Mouse (Mus musculus): ENCODE data around the gene Galnt13. TPM values are rescaled to one million over a fixed set of nuclear protein-coding genes. Genes with fewer than 3 reads are reported as not detected.
A peak's percentile ranks its signal among the peaks of the same experiment; 100 is the strongest.
"Not testable (repeated sequence)": the region's sequence is repeated elsewhere in the genome, so short reads cannot be mapped to it uniquely, and the experiment has no call there.

Galnt13 gene
- polyA plus RNA-seq, 1 experiment from 2014 or later: 0.06 TPM

DNA sequence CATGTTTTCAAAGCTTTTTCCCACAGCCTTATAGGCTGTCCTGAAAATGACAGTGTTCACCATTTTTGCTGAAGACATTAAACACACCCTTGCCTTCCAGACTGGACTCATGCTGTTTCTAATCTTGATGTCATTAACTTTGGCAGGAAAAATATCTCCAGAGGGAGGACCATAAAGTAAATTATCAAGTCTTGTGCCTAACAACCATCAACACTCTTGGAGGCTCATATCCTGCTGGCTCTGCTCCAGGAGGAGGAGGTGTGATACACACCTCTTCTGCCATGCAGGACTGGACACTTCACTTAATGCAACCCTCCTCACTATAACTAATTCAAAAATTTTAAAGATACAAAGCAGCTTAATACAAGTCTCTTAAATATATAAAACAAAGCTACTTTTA is 502.0 kb downstream of the Galnt13 start:
- Histone ChIP-seq H3K36me3 (no peaks in the 10 kb centered on the region), H3K27ac (no peak overlapping the region), H3K9me3 (replicated peaks) (no peaks in the 10 kb centered on the region), H3K4me1 (no peaks in the 10 kb centered on the region), H3K4me3 (replicated peaks) (no peak overlapping the region), H3K27me3 (no peaks in the 10 kb centered on the region), H3K9ac (no peak overlapping the region), H3K4me2 (no peak overlapping the region)
- no peak for ATAC-seq (replicated peaks; ENCODE audit: low FRiP score)

- no peak for ATAC-seq (replicated peaks; ENCODE audit: low FRiP score)
- Histone ChIP-seq H3K27ac (no peak overlapping the region), H3K4me1 (no peaks in the 10 kb centered on the region), H3K9ac (no peak overlapping the region), H3K9me3 (replicated peaks) (no peaks in the 10 kb centered on the region), H3K4me3 (replicated peaks) (no peak overlapping the region), H3K27me3 (no peaks in the 10 kb centered on the region), H3K36me3 (no peaks in the 10 kb centered on the region), H3K4me2 (no peak overlapping the region)
- WGBS: 87% methylated on average over 1 of the region's 1 CpGs
Measured at GRCm38 (mm10) chr2:54943386-54943785, 507.3 kb downstream of the Galnt13 start.

- WGBS: 78% methylated on average over 1 of the region's 1 CpGs
Measured at GRCm38 (mm10) chr2:54983839-54984238, 547.7 kb downstream of the Galnt13 start.

DNA sequence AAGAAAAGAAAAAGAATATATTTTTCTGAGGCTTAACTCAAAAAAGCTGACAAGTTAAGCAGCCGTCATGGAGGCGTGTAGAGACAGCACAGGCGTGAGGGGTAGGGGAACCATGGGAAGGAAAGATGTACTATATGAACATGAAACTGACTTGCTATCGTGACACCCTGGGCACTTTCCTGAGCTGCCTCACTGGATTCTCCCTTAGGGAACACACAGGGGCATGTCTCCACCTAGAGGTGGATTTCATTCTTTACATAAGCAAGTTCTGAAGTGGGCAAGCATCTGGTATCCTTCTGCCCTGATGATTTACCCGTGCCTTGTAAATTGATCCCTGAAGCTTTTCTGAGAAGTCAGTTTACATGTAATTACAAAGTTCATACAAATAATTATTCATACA is 586.4 kb downstream of the Galnt13 start:
- no CpG with 5 or more reads among the region's 5 CpGs for WGBS
- H3K9ac ChIP-seq; H3K4me3 ChIP-seq (replicated peaks); H3K27me3 ChIP-seq; H3K4me2 ChIP-seq; H3K9me3 ChIP-seq (replicated peaks); H3K4me1 ChIP-seq; H3K27ac ChIP-seq; H3K36me3 ChIP-seq: not testable (repeated sequence)
- 0 out of 2 replicates have a peak, but pooled peaks have one; percentile 52 for ATAC-seq (replicated peaks; ENCODE audit: low FRiP score)

More at GRCm38 (mm10) chr2:54983839-54984238, 547.7 kb downstream of the Galnt13 start:
- Histone ChIP-seq H3K4me1 (no peaks in the 10 kb centered on the region), H3K4me3 (replicated peaks) (no peak overlapping the region), H3K27me3 (no peaks in the 10 kb centered on the region), H3K27ac (no peak overlapping the region), H3K36me3 (no peaks in the 10 kb centered on the region), H3K9ac (no peak overlapping the region), H3K9me3 (replicated peaks) (no peaks in the 10 kb centered on the region), H3K4me2 (no peak overlapping the region)
- ATAC-seq (replicated peaks; ENCODE audit: low FRiP score): no peak

- H3K4me1 ChIP-seq: no peaks in the 10 kb centered on the region
- H3K27me3 ChIP-seq: no peaks in the 10 kb centered on the region
- no peak overlapping the region for H3K27ac ChIP-seq
- H3K9ac ChIP-seq: no peak overlapping the region
- no peak overlapping the region for H3K4me2 ChIP-seq
- WGBS: 64% methylated on average over 3 of the region's 3 CpGs
- ATAC-seq (replicated peaks; ENCODE audit: low FRiP score): no peak
- H3K4me3 ChIP-seq (replicated peaks): no peak overlapping the region
- no peaks in the 10 kb centered on the region for H3K9me3 ChIP-seq (replicated peaks)
- no peaks in the 10 kb centered on the region for H3K36me3 ChIP-seq
Measured at GRCm38 (mm10) chr2:55034610-55035009, 598.5 kb downstream of the Galnt13 start.

- Histone ChIP-seq H3K36me3 (no peaks in the 10 kb centered on the region), H3K27ac (no peak overlapping the region), H3K4me1 (no peaks in the 10 kb centered on the region), H3K4me2 (no peak overlapping the region), H3K27me3 (no peaks in the 10 kb centered on the region), H3K9ac (no peak overlapping the region), H3K9me3 (replicated peaks) (no peaks in the 10 kb centered on the region), H3K4me3 (replicated peaks) (no peak overlapping the region)
- WGBS: 85% methylated on average over 7 of the region's 7 CpGs
- ATAC-seq (replicated peaks; ENCODE audit: low FRiP score): no peak
Measured at GRCm38 (mm10) chr2:55065469-55066315, 629.6 kb downstream of the Galnt13 start.

- Histone ChIP-seq H3K9me3 (replicated peaks) (no peaks in the 10 kb centered on the region), H3K4me1 (no peaks in the 10 kb centered on the region)
- 92% methylated on average over 2 of the region's 2 CpGs for WGBS
Measured at GRCm38 (mm10) chr2:55085580-55085979, 649.5 kb downstream of the Galnt13 start.

DNA sequence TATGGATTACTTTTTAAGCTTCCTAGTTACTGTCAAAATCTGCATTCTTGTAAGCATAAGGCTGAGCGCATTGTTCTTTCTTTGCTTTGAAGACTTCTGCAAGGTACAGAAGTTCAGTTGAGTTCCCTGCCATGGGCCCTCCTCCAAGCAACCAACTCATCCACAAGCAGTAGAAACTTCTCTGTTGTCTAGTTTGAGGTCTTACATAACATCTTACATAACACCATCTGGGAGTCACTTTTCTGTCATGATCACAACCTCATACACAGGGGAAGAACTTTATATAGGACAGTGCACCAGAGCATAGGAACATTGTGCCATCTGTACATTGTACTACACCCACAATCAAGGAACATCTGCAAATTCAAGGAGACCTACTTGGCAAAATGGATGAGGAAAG is 651.9 kb downstream of the Galnt13 start:
- Histone ChIP-seq H3K4me3 (replicated peaks) (no peak overlapping the region), H3K4me2 (no peak overlapping the region), H3K27me3 (no peaks in the 10 kb centered on the region), H3K9ac (no peak overlapping the region), H3K36me3 (no peaks in the 10 kb centered on the region), H3K27ac (no peak overlapping the region), H3K9me3 (replicated peaks) (no peaks in the 10 kb centered on the region), H3K4me1 (no peaks in the 10 kb centered on the region)
- WGBS: 97% methylated on average over 1 of the region's 1 CpGs
- no peak for ATAC-seq (replicated peaks; ENCODE audit: low FRiP score)

More at GRCm38 (mm10) chr2:55085580-55085979, 649.5 kb downstream of the Galnt13 start:
- no peak overlapping the region for H3K4me2 ChIP-seq
- H3K4me3 ChIP-seq (replicated peaks): no peak overlapping the region
- H3K27ac ChIP-seq: no peak overlapping the region
- no peak for ATAC-seq (replicated peaks; ENCODE audit: low FRiP score)
- H3K27me3 ChIP-seq: no peaks in the 10 kb centered on the region
- no peaks in the 10 kb centered on the region for H3K36me3 ChIP-seq
- no peak overlapping the region for H3K9ac ChIP-seq

GRCm38 (mm10) chr2:55090332-55090731 is 654.2 kb downstream of the Galnt13 start:
- 22% methylated on average over 3 of the region's 3 CpGs for WGBS
- H3K27me3 ChIP-seq: no peaks in the 10 kb centered on the region
- H3K4me1 ChIP-seq: no peaks in the 10 kb centered on the region
- H3K27ac ChIP-seq: no peak overlapping the region
- no peaks in the 10 kb centered on the region for H3K9me3 ChIP-seq (replicated peaks)
- no peak overlapping the region for H3K4me3 ChIP-seq (replicated peaks)
- no peak overlapping the region for H3K9ac ChIP-seq
- ATAC-seq (replicated peaks; ENCODE audit: low FRiP score): no peak
- H3K36me3 ChIP-seq: no peaks in the 10 kb centered on the region
- H3K4me2 ChIP-seq: no peak overlapping the region

DNA sequence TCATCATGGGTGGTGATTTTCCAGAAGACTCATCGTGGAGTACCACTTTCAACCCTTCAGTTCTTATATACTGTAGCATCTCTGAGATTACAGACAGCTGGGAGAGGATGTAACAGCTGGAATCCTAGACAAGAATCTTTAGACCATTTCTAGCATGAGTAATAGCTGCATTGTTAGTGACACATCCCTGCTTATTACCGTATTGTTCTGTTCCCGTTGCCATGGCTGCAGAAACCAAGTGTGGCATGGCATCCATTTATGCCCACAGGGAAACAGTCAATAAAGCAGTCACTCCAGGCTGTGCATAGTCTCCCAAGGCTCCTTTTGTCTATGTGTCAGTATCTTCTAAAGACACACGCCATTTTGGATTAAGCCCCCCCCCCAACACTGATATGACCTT is 655.4 kb downstream of the Galnt13 start:
- Histone ChIP-seq H3K9ac (no peak overlapping the region), H3K4me1 (no peaks in the 10 kb centered on the region), H3K27ac (no peak overlapping the region), H3K9me3 (replicated peaks) (no peaks in the 10 kb centered on the region), H3K36me3 (no peaks in the 10 kb centered on the region), H3K4me3 (replicated peaks) (no peak overlapping the region), H3K27me3 (no peaks in the 10 kb centered on the region), H3K4me2 (no peak overlapping the region)
- ATAC-seq (replicated peaks; ENCODE audit: low FRiP score): no peak
- whole genome bisulfite sequencing: 83% methylated on average over 4 of the region's 4 CpGs

GRCm38 (mm10) chr2:55099100-55099499 is 663.0 kb downstream of the Galnt13 start:
- 66% methylated on average over 1 of the region's 1 CpGs for WGBS
- Histone ChIP-seq H3K4me1 (no peaks in the 10 kb centered on the region), H3K27ac (no peak overlapping the region), H3K36me3 (no peaks in the 10 kb centered on the region), H3K27me3 (no peaks in the 10 kb centered on the region), H3K4me3 (replicated peaks) (no peak overlapping the region), H3K4me2 (no peak overlapping the region), H3K9ac (no peak overlapping the region), H3K9me3 (replicated peaks) (no peaks in the 10 kb centered on the region; the same call in 1 of the 2 replicates)
- ATAC-seq (replicated peaks; ENCODE audit: low FRiP score): no peak

DNA sequence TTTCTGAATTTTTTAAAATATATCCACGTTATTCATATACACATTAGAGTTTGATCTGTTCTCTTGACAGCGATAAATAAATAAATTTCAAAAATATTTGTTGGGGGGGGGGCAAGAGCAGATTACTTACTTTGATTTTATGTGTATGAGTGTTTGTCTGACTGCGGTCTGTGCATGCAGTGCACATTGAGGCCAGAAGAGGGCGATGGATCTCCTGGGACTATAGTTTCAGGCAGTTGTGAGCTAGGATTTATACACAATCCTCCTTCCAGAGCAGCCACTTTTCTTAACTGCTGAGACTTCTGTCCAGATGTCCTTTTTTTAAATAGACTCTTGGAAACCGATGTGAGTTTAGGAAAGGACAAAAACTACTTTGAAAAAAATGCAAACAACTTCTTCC is 665.2 kb downstream of the Galnt13 start:
- no peaks in the 10 kb centered on the region for H3K36me3 ChIP-seq
- no peaks in the 10 kb centered on the region; the same call in 1 of the 2 replicates for H3K9me3 ChIP-seq (replicated peaks)
- no peak overlapping the region for H3K9ac ChIP-seq
- H3K4me3 ChIP-seq (replicated peaks): no peak overlapping the region
- no peak for ATAC-seq (replicated peaks; ENCODE audit: low FRiP score)
- 62% methylated on average over 5 of the region's 5 CpGs for WGBS
- H3K4me1 ChIP-seq: no peaks in the 10 kb centered on the region
- H3K27ac ChIP-seq: no peak overlapping the region
- no peaks in the 10 kb centered on the region for H3K27me3 ChIP-seq
- H3K4me2 ChIP-seq: no peak overlapping the region

- Histone ChIP-seq H3K4me2 (no peak overlapping the region), H3K27ac (no peak overlapping the region), H3K36me3 (no peaks in the 10 kb centered on the region), H3K27me3 (no peaks in the 10 kb centered on the region), H3K9me3 (replicated peaks) (no peaks in the 10 kb centered on the region; the same call in 1 of the 2 replicates), H3K4me1 (no peaks in the 10 kb centered on the region), H3K9ac (no peak overlapping the region), H3K4me3 (replicated peaks) (no peak overlapping the region)
- 92% methylated on average over 5 of the region's 5 CpGs for WGBS
- no peak for ATAC-seq (replicated peaks; ENCODE audit: low FRiP score)
Measured at GRCm38 (mm10) chr2:55103521-55103920, 667.4 kb downstream of the Galnt13 start.

Data from kidney, embryonic 15.5 days (tissue).